Mouse (Mus musculus) liver, adult 2 months (tissue): ENCODE data around the gene 1110025L11Rik. TPM values are rescaled to one million over a fixed set of nuclear protein-coding genes. Genes with fewer than 3 reads are reported as not detected.

Experiments
- DNase-seq: peaks from one replicate; pipeline ENCODE4 v3.0.0-alpha.2; 2011; ENCODE audit warnings: low read depth, low spot score; ENCODE audit errors: extremely low read depth
- H3K27ac ChIP-seq: fragments of 200-500 bp; replicated peaks from 2 replicates; pipeline ENCODE4 v1.5.1; 2012; ENCODE audit warnings: low read depth, mild to moderate bottlenecking, control low read depth, inconsistent platforms, low read length; ENCODE audit not compliant: insufficient read depth
- H3K27me3 ChIP-seq: fragments of 200-500 bp; 2 replicates; pipeline ENCODE4 v1.6.1; 2012; ENCODE audit warnings: mild to moderate bottlenecking, moderate library complexity, low read length, inconsistent platforms; ENCODE audit not compliant: control insufficient read depth, insufficient read depth
- H3K36me3 ChIP-seq: fragments of 200-500 bp; 2 replicates; pipeline ENCODE4 v1.6.1; 2012; ENCODE audit warnings: low read length, inconsistent platforms; ENCODE audit not compliant: control insufficient read depth, insufficient read depth
- H3K4me1 ChIP-seq: fragments of 200-500 bp; 2 replicates; pipeline ENCODE4 v1.6.1; 2011; ENCODE audit warnings: low read length; ENCODE audit not compliant: control insufficient read depth, insufficient read depth
- H3K4me3 ChIP-seq: fragments of 200-500 bp; 2 replicates; pipeline ENCODE4 v1.5.1; 2011; ENCODE audit warnings: low read depth, mild to moderate bottlenecking, control low read depth, low read length, moderate library complexity; ENCODE audit not compliant: insufficient read depth
- H3K79me2 ChIP-seq: fragments of 200-500 bp; 2 replicates; pipeline ENCODE4 v1.6.1; 2012; ENCODE audit warnings: inconsistent platforms, mild to moderate bottlenecking, low read length, moderate library complexity; ENCODE audit not compliant: control insufficient read depth, insufficient read depth
- H3K9ac ChIP-seq: fragments of 200-500 bp; 2 replicates; pipeline ENCODE4 v1.6.1; 2012; ENCODE audit warnings: low read depth, mild to moderate bottlenecking, control low read depth, inconsistent platforms, low read length
- CTCF ChIP-seq: fragments of 200-500 bp; IDR thresholded peaks from 2 replicates; pipeline ENCODE4 v1.5.1; 2011; ENCODE audit warnings: low read depth, low read length, control low read depth
- POLR2A ChIP-seq: fragments of 200-500 bp; IDR thresholded peaks from 2 replicates; pipeline ENCODE4 v1.6.1; 2011; ENCODE audit warnings: low read length, control low read depth; ENCODE audit not compliant: insufficient read depth; ENCODE audit errors: extremely low read depth
- WGBS: fragments of 180-500 bp; shearing (Covaris S2); methylation state at CpG from one replicate; pipeline ENCODE4 v1.1.7; 2018; 5-methylcytosine and 5-hydroxymethylcytosine counted together
- polyA plus RNA-seq: library from polyadenylated mRNA; depleted of rRNA; stranded (reverse); fragments of >200 nt; gene quantifications from 2 replicates; pipeline ENCODE4 v1.2.3, GENCODE M21; 2012; rRNA removed
- total RNA-seq: library from RNA; depleted of rRNA; stranded (reverse); fragments of >200 nt; gene quantifications from 2 replicates; pipeline ENCODE4 v1.2.3, GENCODE M21; 2014; rRNA removed

The 1110025L11Rik gene
- total and polyA plus RNA-seq, 2 experiments: not detected

DNA sequence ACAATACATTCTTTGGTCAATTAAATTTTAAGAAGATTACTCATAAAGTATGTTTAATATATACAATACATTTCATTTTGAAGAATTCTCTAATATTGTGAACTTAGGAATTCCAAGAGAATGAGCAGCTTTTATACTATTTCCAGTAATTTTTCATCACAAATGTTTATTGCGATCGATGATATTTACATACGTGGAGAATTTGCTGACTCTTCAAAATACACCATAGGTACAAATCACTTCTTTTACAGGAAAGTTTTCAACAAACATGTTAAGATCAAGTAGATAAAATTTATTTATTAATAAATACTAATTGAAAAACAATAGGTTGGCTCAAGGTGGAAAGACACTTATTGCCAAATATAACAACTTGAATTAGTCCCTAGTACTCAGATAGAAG lies 49.8 kb downstream of the 1110025L11Rik start:
- Histone ChIP-seq H3K9ac (no peak overlapping the region), H3K4me1 (no peaks in the 10 kb centered on the region), H3K79me2 (no peaks in the 10 kb centered on the region), H3K27ac (no peak overlapping the region), H3K4me3 (no peak overlapping the region), H3K36me3 (no peaks in the 10 kb centered on the region), H3K27me3 (no peaks in the 10 kb centered on the region)
- TF ChIP-seq CTCF (no peak), POLR2A (no peak)
- no peak for DNase-seq
- WGBS: 92% methylated on average over 3 of the region's 3 CpGs

Other genes with a start within 250 kb of the 1110025L11Rik start
- not detected in 2 replicates for gene Krtap15, start 243.8 kb downstream of the 1110025L11Rik start, total RNA-seq
- not detected in 2 replicates for gene Krtap15, start 243.8 kb downstream of the 1110025L11Rik start, polyA plus RNA-seq
- not detected in 2 replicates for gene Krtap14, start 237.9 kb downstream of the 1110025L11Rik start, total RNA-seq
- gene Krtap14, start 237.9 kb downstream of the 1110025L11Rik start, polyA plus RNA-seq: not detected in 2 replicates
- gene Krtap19-1, start 194.6 kb downstream of the 1110025L11Rik start, total RNA-seq: not detected in 2 replicates
- not detected in 2 replicates for gene Krtap19-1, start 194.6 kb downstream of the 1110025L11Rik start, polyA plus RNA-seq
- not detected in 2 replicates for gene Krtap19-2, start 189.7 kb downstream of the 1110025L11Rik start, total RNA-seq
- gene Krtap19-2, start 189.7 kb downstream of the 1110025L11Rik start, polyA plus RNA-seq: not detected in 2 replicates
- gene Krtap19-3, start 186.0 kb downstream of the 1110025L11Rik start, total RNA-seq: not detected in 2 replicates
- gene Krtap19-3, start 186.0 kb downstream of the 1110025L11Rik start, polyA plus RNA-seq: not detected in 2 replicates
- gene Krtap19-4, start 178.9 kb downstream of the 1110025L11Rik start, total RNA-seq: not detected in 2 replicates
- gene Krtap19-4, start 178.9 kb downstream of the 1110025L11Rik start, polyA plus RNA-seq: not detected in 2 replicates
- gene Krtap19-5, start 167.5 kb downstream of the 1110025L11Rik start, total RNA-seq: not detected in 2 replicates
- not detected in 2 replicates for gene Krtap19-5, start 167.5 kb downstream of the 1110025L11Rik start, polyA plus RNA-seq
- gene Krtap19-9b, start 131.7 kb downstream of the 1110025L11Rik start, total RNA-seq: not detected in 2 replicates
- gene Krtap19-9b, start 131.7 kb downstream of the 1110025L11Rik start, polyA plus RNA-seq: not detected in 2 replicates
- not detected in 2 replicates for gene Krtap16-3, start 101.1 kb downstream of the 1110025L11Rik start, total RNA-seq
- gene Krtap16-3, start 101.1 kb downstream of the 1110025L11Rik start, polyA plus RNA-seq: not detected in 2 replicates
- not detected in 2 replicates for gene Krtap22-2, start 53.2 kb downstream of the 1110025L11Rik start, total RNA-seq
- not detected in 2 replicates for gene Krtap22-2, start 53.2 kb downstream of the 1110025L11Rik start, polyA plus RNA-seq
- gene Gm10229, start 48.7 kb downstream of the 1110025L11Rik start, total RNA-seq: not detected in 2 replicates
- not detected in 2 replicates for gene Gm10229, start 48.7 kb downstream of the 1110025L11Rik start, polyA plus RNA-seq
- not detected in 2 replicates for gene Krtap6-1, start 32.3 kb downstream of the 1110025L11Rik start, total RNA-seq
- gene Krtap6-1, start 32.3 kb downstream of the 1110025L11Rik start, polyA plus RNA-seq: not detected in 2 replicates
- not detected in 2 replicates for gene Gm10228, start 22.5 kb downstream of the 1110025L11Rik start, total RNA-seq
- gene Gm10228, start 22.5 kb downstream of the 1110025L11Rik start, polyA plus RNA-seq: not detected in 2 replicates
- gene Krtap6-5, start 16.1 kb downstream of the 1110025L11Rik start, total RNA-seq: not detected in 2 replicates
- gene Krtap6-5, start 16.1 kb downstream of the 1110025L11Rik start, polyA plus RNA-seq: not detected in 2 replicates
- not detected in 2 replicates for gene Krtap6-3, start 20.0 kb upstream of the 1110025L11Rik start, total RNA-seq
- not detected in 2 replicates for gene Krtap6-3, start 20.0 kb upstream of the 1110025L11Rik start, polyA plus RNA-seq
- not detected in 2 replicates for gene Gm6358, start 76.8 kb upstream of the 1110025L11Rik start, total RNA-seq
- gene Gm6358, start 76.8 kb upstream of the 1110025L11Rik start, polyA plus RNA-seq: not detected in 2 replicates
- not detected in 2 replicates for gene Gm10061, start 87.1 kb upstream of the 1110025L11Rik start, total RNA-seq
- not detected in 2 replicates for gene Gm10061, start 87.1 kb upstream of the 1110025L11Rik start, polyA plus RNA-seq
- gene Gm9789, start 94.0 kb upstream of the 1110025L11Rik start, total RNA-seq: not detected in 2 replicates
- not detected in 2 replicates for gene Gm9789, start 94.0 kb upstream of the 1110025L11Rik start, polyA plus RNA-seq
- gene Gm7735, start 105.5 kb upstream of the 1110025L11Rik start, total RNA-seq: not detected in 2 replicates
- not detected in 2 replicates for gene Gm7735, start 105.5 kb upstream of the 1110025L11Rik start, polyA plus RNA-seq
- not detected in 2 replicates for gene 1110057P08Rik, start 110.7 kb upstream of the 1110025L11Rik start, total RNA-seq
- not detected in 2 replicates for gene 1110057P08Rik, start 110.7 kb upstream of the 1110025L11Rik start, polyA plus RNA-seq
- gene Krtap20-2, start 141.9 kb upstream of the 1110025L11Rik start, total RNA-seq: not detected in 2 replicates
- gene Krtap20-2, start 141.9 kb upstream of the 1110025L11Rik start, polyA plus RNA-seq: not detected in 2 replicates